ENCODE assay signal across 9 mouse cellular contexts in genomic region chr6:125489881-125490559, GRCm38 (mm10). TPM values are rescaled to one million over a fixed set of nuclear protein-coding genes. Genes with fewer than 3 reads are reported as not detected.
DNase-seq lines count a peak whose midpoint lies in the region; ATAC-seq and TF ChIP-seq lines count a peak whose summit lies in the region.
"Had no signal": no experiment of that assay in that cellular context is flagged by ENCODE, and none has a peak within 500 bp of the region (broad histone marks: within the 10 kb centered on the region; RNA-seq: fewer than 3 reads in every experiment).

No protein-coding gene starts in this region.

- TF ChIP-seq EP300 in stomach, postnatal 0 days (optimal IDR thresholded peaks at IDR 0.05) = no peak

- H3K4me2 ChIP-seq in heart, embryonic 11.5 days = peak overlapping the region; percentile 8; the same call in 1 of the 2 replicates
- no peak overlapping the region for H3K4me2 ChIP-seq in stomach, postnatal 0 days (replicated peaks; ENCODE audit: low read depth)

- WGBS in heart, embryonic 11.5 days (ENCODE audit: insufficient replicate concordance) = 58% methylated on average over 11 of the region's 11 CpGs
- 63% methylated on average over 11 of the region's 11 CpGs for WGBS in stomach, postnatal 0 days

- no peaks in the 10 kb centered on the region for H3K9me3 ChIP-seq in heart, embryonic 11.5 days (replicated peaks; ENCODE audit: control insufficient read depth, low read length)
- no peaks in the 10 kb centered on the region for H3K9me3 ChIP-seq in stomach, postnatal 0 days (ENCODE audit: control insufficient read depth, low read length)

- H3K4me1 ChIP-seq in heart, embryonic 11.5 days (ENCODE audit: control insufficient read depth, insufficient read depth, low read length) = peaks cover 35% of the 10 kb centered on the region
- peaks cover 4% of the 10 kb centered on the region; the same call in 1 of the 2 replicates for H3K4me1 ChIP-seq in stomach, postnatal 0 days (replicated peaks; ENCODE audit: control insufficient read depth, insufficient read depth)

- intact Hi-C loops in heart, postnatal 36 days (cut with DNase I) = no loop called here

- DNase-seq in heart, postnatal 36 days = no peak
- DNase-seq in right cerebral cortex, postnatal 10 days (ENCODE audit: low spot score in 2 of 2) = peak; percentile 60 to 65
- no peak for DNase-seq in right cerebral cortex, postnatal 25 days
- DNase-seq in heart, postnatal 4 days = peak; percentile 66
- peak; percentile 35 for DNase-seq in stomach, postnatal 0 days (ENCODE audit: low spot score)
- DNase-seq in left cerebral cortex, adult 18-20 months (ENCODE audit: low spot score in 2 of 2) = no peak
- no peak for DNase-seq in B cell, adult 2 months

- no peak overlapping the region for H3K27ac ChIP-seq in heart, embryonic 11.5 days (ENCODE audit: low read depth, low read length)
- H3K27ac ChIP-seq in stomach, postnatal 0 days (replicated peaks) = peak overlapping the region; percentile 63

- TF ChIP-seq CTCF in stomach, postnatal 0 days (IDR thresholded peaks at IDR 0.05; ENCODE audit: low read depth) = peak; percentile 41

- no peaks in the 10 kb centered on the region for H3K36me3 ChIP-seq in heart, embryonic 11.5 days (ENCODE audit: control insufficient read depth, insufficient read depth, low read length)
- no peaks in the 10 kb centered on the region for H3K36me3 ChIP-seq in stomach, postnatal 0 days (ENCODE audit: control insufficient read depth, insufficient read depth, low read length)
- H3K36me3 ChIP-seq: G1E had no signal

- H3K27me3 ChIP-seq in heart, embryonic 11.5 days (ENCODE audit: control insufficient read depth, insufficient read depth, low read length) = peaks cover 23% of the 10 kb centered on the region
- no peaks in the 10 kb centered on the region for H3K27me3 ChIP-seq in stomach, postnatal 0 days (ENCODE audit: control insufficient read depth, insufficient read depth, low read length)

- no peak overlapping the region for H3K9ac ChIP-seq in heart, embryonic 11.5 days (ENCODE audit: low read depth, low read length)
- peak overlapping the region; percentile 4; the same call in 1 of the 2 replicates for H3K9ac ChIP-seq in stomach, postnatal 0 days (ENCODE audit: low read length)

- no peak overlapping the region for H3K4me3 ChIP-seq in heart, embryonic 11.5 days (ENCODE audit: low read depth, low read length)
- H3K4me3 ChIP-seq in stomach, postnatal 0 days (ENCODE audit: low read depth, low read length) = no peak overlapping the region

- no peak for ATAC-seq in heart, embryonic 11.5 days (replicated peaks; ENCODE audit: insufficient number of reproducible peaks, low FRiP score, low TSS enrichment)
- no peak for ATAC-seq in stomach, postnatal 0 days (ENCODE audit: low FRiP score, low TSS enrichment)

RNA-seq across cellular contexts. Expression of gene Cd9, which starts 4.6 kb away (rescaled TPM):
- 70.9 and 80.8 TPM in 2 replicates for polyA plus RNA-seq in heart, embryonic 11.5 days (2014; fragmentation: Nextera tagmentation; extraction: Ambion mirVana)
- total RNA-seq in heart, postnatal 36 days (2021) = 10 to 100 TPM; 54.7 to 59.2 TPM
- 10 to 100 TPM; 72.4 to 73.3 TPM for total RNA-seq in heart, postnatal 4 days (2021)
- 487 and 500 TPM in 2 replicates for polyA plus RNA-seq in stomach, postnatal 0 days (2015; fragmentation: Nextera tagmentation; extraction: Ambion mirVana)
- total RNA-seq in left cerebral cortex, adult 18-20 months (2021) = 10 to 100 TPM; 37.7 to 41.6 TPM
- total RNA-seq: G1E had no signal
- polyA plus RNA-seq: G1E had no signal

RNA-seq across cellular contexts. Expression of gene Vwf, which starts 56.6 kb away (rescaled TPM):
- 31.2 and 32.2 TPM in 2 replicates for polyA plus RNA-seq in heart, embryonic 11.5 days (2014; fragmentation: Nextera tagmentation; extraction: Ambion mirVana)
- total RNA-seq in heart, postnatal 36 days (2021) = 100 to 1,000 TPM; 107 to 114 TPM
- 10 to 100 TPM; 86.0 to 87.2 TPM for total RNA-seq in heart, postnatal 4 days (2021)
- polyA plus RNA-seq in stomach, postnatal 0 days (2015; fragmentation: Nextera tagmentation; extraction: Ambion mirVana) = 7.8 and 9.5 TPM in 2 replicates
- 10 to 100 TPM; 14.8 to 24.1 TPM for total RNA-seq in left cerebral cortex, adult 18-20 months (2021)

Comparison
In these comparisons a context has a peak if more than half of its experiments do, and no peak if none do; other contexts are left out.
1. DNase-seq: peak in right cerebral cortex, postnatal 10 days (2 of 2), heart, postnatal 4 days (single experiment) and stomach, postnatal 0 days (single experiment); none in heart, postnatal 36 days (0 of 2), right cerebral cortex, postnatal 25 days (single experiment), left cerebral cortex, adult 18-20 months (0 of 2) and B cell, adult 2 months (0 of 2).